Mouse (Mus musculus) spleen, adult 12 weeks (tissue): ENCODE data around the gene Ephb6.
"Not testable (repeated sequence)": the region's sequence is repeated elsewhere in the genome, so short reads cannot be mapped to it uniquely, and the experiment has no call there.

ENCODE experiments used
- DNase-seq: peaks from one replicate; pipeline ENCODE4 v3.0.0; 2022; ENCODE audit warnings: low spot score

The Ephb6 gene

DNA sequence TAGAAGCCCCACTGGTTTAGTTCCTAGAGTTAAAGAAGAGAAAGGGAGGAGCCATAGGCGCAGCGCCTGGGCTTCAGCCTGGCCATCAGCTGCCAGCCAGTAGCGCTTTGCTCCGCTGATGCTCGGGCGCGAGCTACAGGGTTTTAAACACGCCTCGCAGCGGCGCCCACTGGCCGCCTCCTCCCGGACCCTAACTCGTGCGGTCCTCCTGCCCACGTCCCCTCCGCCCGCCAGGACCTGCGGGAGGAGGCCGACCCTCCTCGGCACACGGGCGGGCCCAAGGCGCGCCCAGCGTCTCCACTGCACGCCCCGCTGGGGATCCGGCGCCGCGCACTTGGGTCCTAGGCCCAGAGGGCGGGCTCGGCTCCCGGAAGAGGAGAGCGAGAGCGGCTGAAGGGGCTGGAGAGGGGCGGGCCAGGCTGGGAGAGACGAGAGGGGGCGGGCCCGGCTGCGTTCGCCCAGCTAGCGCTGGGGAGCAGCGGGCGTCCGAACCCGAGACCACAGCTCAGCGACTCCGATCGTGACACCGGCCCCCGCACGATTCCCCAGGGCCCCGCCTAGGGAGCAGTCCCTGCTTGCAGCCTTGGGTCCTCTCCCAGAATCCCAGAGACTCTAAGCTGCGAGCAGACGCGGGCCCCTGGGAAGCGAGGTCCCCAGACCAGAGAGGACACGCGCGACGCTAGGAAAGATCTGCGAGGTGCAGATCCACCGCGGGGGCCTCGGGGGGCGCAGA lies at the start of gene Ephb6:
TSS of gene Ephb6 (plus strand) at position 422 of the 733 bp plus-strand sequence.
- peak; percentile 21 for DNase-seq

DNA sequence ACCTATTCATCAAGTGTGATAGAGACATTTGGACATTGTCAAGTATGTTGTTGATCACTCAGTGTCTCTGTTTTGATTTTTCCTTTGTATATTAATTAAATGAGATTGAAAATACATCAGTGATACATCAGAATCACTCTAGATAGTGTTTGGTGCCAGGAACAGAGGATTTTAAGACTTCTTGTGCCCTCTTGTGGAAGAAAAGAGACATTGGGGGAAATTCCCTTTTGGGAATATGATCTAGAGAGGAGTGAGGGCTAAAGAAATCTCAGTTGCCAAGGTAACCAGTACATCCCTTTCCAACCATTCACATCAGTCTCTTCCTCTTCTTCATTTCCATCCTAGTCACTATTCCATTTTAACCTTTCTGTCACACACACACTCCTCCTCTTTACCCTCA lies 48.9 kb upstream of the Ephb6 start:
- no peak for DNase-seq

DNA sequence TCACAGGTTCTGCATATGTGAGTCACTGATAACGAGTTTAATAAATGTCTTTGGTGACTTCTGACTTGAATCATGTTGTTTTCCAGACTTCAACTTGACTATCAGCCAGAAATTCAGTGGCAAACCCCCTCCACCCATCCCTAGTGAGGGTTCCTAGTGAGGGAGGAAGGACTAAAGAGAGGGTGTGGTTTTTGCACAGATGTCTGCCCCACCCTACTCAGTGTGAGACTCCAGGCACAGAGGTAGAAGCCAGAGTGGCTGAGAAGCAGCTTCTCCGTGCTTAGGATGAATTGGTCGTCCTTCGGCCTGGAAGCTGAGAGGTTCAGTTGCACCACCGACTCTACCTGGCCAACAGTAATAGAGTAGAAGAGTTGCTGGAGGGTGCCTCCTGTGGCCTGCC lies 47.8 kb upstream of the Ephb6 start:
- DNase-seq: no peak

DNA sequence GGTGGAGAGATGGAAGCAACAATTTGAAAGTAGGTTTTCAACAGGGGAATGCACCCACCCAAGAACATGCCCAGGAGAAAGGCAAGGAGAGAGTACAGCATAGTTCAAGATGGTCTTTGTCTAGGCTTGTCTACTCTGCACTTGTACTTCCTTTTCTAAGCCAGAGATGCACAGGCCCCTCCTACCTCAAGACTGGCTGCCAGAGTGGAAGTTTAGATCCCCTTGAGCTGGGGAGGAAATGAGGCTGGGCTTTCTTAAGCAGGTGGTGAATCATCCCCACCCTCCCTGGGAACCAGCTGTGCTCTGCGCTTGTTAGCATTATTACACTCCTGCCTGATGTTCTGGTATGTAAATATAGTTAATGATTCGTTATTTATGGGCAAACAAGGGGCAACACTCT lies 47.0 kb upstream of the Ephb6 start:
- DNase-seq: no peak

DNA sequence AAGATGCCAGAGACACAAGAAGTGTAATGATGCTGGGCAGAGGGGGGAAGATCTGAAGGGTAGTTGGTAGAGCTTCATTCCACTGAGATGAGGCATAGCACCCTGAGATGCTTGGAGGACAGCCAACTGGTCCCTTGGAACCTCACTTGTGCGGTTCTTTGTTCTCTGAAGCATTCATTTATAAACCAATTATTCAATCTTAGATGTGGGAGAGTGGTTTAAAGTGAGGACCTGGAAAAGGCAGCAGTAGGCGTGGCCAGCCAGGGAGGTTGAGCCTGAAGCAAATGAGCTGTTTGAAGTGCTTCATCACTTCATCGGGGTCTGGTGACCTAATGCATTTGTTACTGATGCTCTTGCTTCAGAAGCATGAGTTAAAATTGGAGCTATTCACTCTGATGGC lies 46.0 kb upstream of the Ephb6 start:
- DNase-seq: no peak

DNA sequence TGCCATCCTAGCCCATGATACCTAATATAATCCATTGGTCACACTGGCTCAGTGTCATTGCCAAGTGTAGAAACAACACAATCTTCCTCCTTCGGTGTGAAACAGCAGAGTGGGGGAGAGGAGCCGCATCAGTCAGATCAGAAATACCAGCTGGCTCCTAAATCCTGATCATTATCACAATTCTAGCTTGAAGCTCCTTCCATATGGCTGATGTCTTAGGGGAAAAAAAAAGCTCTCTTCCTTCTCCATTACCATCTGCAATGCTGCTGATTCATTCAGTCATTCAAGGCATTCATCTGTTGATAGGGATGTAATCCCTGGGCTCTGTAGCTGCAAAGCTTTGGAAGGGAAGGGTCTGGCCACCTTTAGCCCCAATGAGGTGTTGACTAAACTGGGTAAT lies 45.0 kb upstream of the Ephb6 start:
- DNase-seq: no peak

DNA sequence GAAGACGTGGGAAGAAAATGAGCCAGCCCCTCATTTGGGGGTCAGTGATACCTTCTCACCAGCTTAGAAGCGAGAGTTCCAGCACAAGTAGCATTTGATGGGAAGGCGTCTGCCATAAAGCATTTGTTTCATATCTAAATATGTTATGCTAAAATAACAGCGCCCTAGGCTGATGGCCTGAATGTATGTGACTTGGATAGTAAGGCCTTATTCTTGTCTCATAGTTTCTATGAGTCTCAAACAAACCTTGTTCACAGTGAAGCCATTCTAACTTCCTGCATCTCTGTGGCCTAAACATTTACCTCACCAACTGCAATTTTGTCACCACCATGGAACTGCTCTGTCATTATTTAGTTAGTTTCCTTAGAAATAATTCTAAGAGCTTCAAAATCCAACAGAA lies 42.7 kb upstream of the Ephb6 start:
- no peak for DNase-seq

DNA sequence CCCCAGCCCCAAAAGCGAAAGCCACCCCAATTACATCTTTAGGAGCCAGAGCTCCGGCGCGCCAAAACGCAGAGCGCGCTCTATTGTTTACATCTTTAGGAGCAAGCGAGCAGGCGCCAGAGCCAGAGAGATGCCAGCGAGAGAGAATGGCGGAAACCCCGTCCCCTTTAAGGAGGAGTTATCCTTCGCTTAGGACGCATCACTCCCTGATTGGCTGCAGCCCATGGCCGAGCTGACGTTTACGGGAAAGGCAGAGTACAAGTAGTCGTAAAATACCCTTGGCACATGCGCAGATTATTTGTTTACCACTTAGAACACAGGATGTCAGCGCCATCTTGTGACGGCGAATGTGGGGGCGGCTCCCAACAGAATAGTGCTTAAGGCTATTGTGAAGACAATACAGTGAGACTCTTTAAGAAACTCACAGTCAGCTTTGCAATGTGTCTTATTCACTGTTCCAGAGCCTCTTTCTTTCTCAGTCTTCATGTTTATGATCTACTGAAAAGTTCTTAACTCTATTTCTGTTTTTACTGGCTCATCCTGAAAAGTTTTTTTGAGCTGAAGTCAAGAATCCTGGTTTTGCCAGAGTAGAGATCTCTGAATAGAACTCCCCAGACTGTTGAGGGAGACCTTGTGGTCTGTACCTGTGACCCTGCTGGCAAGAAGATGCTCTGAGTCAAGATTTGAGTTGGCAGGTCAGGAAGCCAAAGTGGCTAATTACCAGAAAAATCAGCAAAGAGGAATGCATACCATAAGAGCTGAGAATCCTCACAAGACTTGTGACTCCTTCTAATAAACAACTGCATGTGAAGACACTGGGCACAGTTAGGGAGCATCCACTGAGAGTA lies 42.0 kb upstream of the Ephb6 start:
- not testable (repeated sequence) for DNase-seq

DNA sequence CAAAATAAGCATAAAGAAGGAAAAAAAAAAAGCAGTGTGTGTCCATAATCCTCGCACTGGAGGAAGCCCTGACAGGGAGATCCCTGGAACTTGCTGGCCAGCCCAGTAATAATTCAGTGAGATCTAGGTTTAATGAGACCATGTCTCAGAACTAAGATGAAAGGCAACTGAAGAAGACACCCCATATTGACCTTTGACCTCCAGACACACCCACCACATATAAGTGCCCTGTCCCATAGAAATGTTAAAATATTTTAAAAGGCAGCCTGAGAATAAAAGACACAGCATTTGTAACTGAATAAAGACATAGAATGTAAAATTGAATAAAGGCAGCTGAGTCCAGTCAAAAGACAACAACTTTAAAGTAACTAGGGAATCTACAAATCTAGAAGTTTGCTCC lies 40.0 kb upstream of the Ephb6 start:
- no peak for DNase-seq

DNA sequence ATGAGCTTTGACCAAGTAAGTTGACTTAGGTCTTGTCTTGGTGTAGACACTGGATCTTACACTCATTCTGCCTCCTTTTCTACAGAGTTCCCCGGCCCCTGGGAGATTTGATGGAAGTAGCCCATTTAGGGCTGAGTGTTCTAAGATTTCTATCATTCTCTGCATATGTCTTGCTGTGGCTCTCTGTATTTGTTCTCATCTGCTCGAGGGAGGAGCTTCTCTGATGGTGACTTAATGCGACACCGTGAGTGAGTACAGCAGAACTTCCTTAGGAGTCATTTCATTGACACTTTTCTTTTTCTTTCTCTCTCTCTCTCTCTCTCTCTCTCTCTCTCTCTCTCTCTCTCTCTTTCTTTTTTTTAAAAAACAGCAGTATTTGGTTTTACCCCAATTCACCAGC lies 38.3 kb upstream of the Ephb6 start:
- DNase-seq: no peak

DNA sequence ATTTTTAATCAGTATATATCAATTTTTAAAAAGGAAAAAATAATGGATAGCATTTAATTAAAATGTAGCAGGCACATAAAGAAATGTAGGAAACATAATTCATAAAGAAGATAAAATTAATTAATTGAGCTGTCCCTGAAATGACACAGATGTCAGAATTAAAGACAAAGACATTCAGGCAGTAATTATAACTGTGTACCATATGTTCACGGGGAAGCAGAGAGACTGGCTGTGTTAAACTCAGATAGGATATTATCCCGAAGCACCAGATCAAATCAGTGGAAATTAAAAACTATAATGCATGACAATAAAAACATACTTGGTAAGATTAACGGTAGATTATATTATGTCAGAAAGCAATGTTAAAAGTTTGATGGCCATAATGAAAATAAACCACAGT lies 36.2 kb upstream of the Ephb6 start:
- no peak for DNase-seq

DNA sequence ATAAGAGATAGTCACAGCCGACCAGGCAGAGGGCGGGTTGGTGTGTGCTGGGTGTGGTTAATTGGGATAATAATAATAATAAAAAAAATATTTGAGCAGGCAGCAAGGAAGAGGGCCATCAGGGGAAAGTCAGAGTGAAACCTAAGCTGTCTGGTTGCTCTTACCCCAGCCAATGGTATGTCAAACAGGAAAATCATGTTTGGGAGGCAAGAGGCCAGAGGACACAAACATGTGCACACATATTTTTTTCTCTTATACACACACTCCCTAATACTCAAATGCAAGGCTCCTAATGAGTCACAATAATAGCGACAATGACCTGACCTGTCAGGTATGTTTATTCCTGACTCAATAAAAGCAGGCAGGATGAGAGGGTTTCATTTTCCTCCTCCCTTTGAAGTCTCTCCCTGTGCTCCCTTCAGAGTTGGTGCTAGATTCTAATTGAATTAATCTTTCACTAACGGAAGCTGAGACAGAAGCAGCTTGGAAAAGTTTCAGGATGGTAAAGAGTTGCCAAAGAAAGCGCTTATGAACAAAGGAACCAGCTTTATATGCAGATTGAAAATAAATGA lies 28.7 kb upstream of the Ephb6 start:
- DNase-seq: no peak

DNA sequence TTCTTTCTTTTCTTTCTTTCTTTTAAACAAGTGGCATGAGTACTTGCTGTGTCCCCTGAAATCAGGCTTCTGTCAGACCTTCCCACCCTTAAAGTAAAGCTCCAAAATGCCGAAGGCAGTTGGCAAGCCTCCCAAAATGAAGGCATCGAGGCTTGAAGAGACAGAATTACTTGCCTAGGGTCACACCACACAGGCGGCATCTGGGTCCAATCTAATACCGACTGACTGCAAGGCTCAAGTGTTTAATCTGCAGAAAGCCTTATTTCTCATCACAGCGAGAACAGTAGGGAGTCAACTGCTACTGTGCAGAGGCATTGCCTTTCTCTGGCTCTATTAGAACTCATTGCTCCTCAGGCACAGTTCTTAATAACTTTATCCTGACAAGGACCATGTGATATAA lies 28.0 kb upstream of the Ephb6 start:
- DNase-seq: no peak

DNA sequence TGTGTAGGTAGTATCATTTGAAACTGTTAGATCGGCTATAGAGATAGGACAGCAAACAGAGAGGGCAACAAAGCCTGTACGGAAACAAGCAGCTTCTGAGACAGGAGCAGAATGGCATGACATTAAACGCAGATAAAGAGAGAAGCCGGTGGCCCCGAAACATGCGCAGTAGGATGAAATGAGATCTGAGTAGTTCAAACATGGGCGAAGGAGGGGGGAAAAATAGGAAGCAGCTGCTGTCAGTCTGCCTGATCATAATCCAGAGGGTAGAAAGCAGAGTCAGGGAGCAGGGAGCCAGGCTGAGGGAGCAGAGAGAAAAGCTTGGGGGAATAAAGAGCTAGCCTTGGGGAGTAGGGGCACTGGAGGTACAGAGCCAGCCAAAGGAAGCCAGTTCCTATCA lies 24.0 kb upstream of the Ephb6 start:
- DNase-seq: no peak

DNA sequence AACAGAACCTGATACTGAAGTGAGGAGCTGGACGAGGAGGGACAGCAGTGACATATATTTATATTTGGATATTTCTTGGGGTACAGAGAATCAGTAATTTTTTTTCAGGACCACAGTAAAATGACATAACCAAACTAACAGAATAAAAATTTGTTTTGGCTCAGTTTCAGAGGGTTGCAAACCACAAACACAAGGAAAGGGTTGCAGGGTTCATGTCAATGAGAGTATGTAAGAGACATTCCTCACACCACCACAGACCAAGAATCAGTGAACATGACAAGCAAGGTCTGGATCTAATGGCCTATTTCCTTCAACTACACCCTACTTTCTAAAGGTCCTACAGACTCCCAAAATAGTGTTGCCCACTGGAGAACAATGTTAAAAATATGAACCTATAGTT lies 23.1 kb upstream of the Ephb6 start:
- no peak for DNase-seq

DNA sequence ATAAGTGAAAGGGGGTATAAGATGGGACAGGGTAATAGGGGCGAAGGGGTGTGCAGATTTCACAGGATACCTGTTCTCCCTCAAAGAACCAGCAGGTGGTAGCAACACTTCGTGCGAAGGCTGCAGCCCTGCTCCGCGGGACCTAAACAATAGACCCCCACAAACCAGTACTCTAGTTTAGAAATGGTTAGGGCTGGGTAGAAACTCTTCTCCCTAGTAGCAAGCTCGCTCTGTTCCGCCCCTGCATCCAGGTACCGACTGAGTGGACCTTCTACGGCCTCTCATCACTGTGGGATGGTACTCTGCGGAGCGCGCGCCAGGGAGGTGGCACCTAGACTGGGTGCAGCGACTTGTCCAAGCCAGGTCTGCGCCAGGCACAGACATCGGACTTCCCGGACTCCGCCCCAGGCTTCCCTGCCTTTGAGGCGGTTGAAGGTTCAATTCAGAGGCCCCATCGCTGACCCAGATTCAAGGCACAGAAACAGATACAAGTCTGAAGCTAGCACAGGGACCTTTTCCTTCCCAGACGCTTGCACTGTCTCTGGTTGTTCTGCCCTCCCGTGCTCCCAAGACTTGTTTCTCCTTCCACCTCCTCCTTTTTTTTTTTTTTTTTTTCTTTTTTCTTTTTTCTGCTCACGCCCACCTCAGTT lies 756 bp upstream of the Ephb6 start:
- DNase-seq: no peak

DNA sequence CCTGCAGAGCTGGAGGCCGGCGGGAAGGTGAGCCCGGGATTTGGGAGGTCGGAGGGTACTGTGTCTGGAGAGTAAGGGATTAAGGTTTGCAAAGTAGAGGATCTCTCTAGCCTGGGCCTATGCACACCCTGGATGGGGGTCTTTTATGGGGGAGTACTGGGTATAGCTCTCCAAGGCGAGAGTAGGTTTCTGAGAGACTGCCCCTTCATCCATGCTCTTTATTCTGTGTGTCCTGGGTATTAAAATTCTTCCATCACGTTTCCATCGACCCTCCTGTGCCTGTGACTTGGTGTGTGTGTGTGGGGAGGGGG lies 467 bp downstream of the Ephb6 start:
- no peak for DNase-seq

DNA sequence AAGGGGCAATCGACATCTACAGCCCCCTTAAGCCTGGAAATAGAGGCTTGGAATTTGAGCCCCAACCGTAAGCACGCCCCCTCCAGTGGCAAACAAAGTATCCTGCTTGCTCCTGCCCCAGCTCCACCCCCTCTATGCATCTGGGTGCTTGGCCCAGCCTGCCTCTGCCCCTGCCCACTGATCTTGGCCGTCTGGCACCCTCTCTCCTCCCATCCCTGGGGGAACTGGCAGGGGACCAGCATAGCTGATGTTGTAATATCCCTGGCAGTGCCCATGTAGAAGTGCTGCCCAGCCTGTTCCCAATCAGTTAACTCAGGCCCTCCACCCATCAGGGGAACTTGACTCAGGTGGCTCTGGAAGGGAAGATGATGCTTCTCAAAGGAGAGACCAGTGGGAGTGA lies 932 bp downstream of the Ephb6 start:
- DNase-seq: no peak

DNA sequence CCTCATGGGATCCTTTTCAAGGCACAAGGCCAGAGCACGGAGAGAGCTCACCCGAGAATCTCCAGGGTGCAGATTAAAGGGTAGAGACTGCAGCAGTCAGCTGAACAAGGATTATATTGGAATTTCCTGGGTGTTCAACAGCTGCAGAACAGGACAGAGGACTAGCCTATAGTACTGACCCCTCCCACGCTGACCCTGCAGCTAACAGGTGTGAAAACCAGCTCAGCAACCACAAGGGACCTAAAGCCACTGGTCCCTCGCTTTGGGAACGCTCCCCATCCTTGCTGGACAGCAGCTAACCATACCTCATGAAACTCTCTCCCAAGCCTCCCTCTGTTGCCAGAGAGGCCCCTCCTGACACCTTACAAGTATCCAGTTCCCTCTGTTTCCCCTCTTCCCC lies 2.4 kb downstream of the Ephb6 start:
- DNase-seq: no peak

DNA sequence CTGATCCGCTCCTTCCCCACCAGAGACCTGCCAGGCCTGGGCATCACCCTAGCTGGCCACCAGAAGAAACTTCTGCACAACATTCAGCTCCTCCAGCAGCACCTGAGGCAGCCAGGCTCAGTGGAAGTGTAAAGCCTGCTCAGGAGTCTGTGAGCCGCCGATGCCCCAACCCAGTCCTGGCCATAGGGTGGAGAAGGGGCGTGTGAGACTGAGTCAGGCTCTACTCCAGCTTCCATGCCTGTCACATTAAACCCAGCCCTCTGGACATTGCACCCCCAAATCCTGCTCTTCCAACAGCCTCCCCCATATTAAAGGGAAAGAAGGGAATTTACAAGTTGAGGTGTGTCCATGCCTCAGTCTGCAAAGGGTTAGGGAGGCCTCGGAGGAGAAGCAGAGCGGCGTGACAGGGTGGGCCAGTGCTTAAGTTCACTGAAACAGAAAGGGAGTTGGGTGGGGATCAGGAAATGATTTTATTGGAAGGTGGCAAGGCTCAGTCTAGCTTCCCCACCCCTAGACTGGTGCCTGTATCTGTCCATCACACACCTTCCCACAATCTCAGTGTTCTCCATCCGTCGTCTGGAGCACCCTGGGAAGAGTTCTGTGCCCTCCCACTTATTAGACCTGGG lies 15.0 kb downstream of the Ephb6 start:
- no peak for DNase-seq

DNA sequence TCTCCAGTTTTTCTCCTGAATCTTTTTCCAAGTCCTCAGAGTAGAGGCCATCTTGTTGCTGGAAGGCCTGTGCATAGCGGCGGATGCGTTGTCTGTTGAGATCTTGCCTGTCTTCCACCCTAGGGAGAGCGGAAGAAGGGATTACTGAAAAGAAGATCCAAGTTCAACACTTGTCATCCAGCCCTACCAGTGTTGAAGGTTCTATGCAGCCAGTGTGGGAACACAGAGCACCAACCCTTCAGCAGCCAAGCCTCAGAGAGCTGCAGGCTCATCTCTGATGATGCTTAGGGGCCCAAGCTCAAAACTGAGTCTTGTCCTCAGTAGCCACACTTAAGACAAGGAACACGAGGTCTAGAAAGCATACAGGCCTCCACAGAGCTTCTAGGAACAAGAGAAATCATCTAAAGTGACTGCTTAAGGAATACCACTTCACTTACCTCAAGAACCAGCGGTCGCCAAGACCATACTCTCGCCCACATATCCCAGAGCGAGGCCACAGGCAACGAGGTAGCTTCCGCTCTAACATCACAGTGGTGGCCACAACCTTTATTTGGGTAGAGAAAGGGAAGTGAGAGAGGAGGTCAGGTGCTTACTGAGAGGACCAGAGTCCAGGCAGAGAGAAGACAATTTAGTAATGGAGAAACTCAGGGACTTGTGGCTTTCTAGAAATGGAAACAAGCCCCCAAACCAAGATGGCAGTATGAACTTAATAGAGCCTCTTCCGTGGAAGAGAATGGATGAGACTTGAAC lies 16.1 kb downstream of the Ephb6 start:
- DNase-seq: no peak

DNA sequence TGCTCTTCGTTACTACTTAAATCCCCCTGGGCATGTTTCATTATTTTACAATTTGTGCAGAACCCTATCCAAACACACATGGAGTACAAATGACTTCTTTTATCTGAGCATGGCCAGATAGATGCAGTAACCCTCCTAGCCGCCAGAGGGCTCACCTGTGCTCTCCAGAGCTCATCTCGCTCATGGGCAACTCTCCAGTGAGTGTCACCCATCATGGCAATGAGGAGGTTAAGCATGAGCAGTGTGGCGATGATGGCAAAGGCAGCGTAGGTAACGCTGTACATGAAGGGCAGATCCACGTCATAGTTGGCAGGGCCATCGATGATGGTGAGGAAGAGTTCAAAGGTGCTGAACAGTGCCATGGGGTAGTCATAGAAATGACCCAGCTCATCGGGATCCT lies 17.4 kb downstream of the Ephb6 start:
- DNase-seq: no peak
